Mouse (Mus musculus) cerebellum, adult 2 months (tissue): ENCODE results near the gene Fam129c. TPM values are rescaled to one million over a fixed set of nuclear protein-coding genes. Genes with fewer than 3 reads are reported as not detected.

Source experiments
- DNase-seq, 2 experiments: peaks; one replicate each; pipeline ENCODE4 v3.0.0; 2021
- H3K27ac ChIP-seq: fragments of 200-500 bp; 2 replicates; pipeline ENCODE4 v1.5.1; 2012; ENCODE audit warnings: low read length, control low read depth, inconsistent platforms; ENCODE audit not compliant: insufficient read depth
- H3K27me3 ChIP-seq: fragments of 200-500 bp; 2 replicates; pipeline ENCODE4 v1.6.1; 2012; ENCODE audit warnings: inconsistent platforms, mild to moderate bottlenecking, low read length, moderate library complexity; ENCODE audit not compliant: control insufficient read depth, insufficient read depth
- H3K4me1 ChIP-seq: fragments of 200-500 bp; 2 replicates; pipeline ENCODE4 v1.6.1; 2011; ENCODE audit warnings: low read length; ENCODE audit not compliant: control insufficient read depth, insufficient read depth
- H3K4me3 ChIP-seq: fragments of 200-500 bp; replicated peaks from 2 replicates; pipeline ENCODE3; 2011; ENCODE audit warnings: mild to moderate bottlenecking, low read depth, low read length, control low read depth; ENCODE audit not compliant: insufficient read depth
- CTCF ChIP-seq: fragments of 200-500 bp; IDR thresholded peaks from 2 replicates; pipeline ENCODE4 v1.5.1; 2011; ENCODE audit warnings: low read depth, mild to moderate bottlenecking, control low read depth, low read length, moderate library complexity, borderline replicate concordance; ENCODE audit not compliant: insufficient read depth
- POLR2A ChIP-seq: fragments of 200-500 bp; IDR thresholded peaks from 2 replicates; pipeline ENCODE4 v1.6.1; 2011; ENCODE audit warnings: low read length, control low read depth, borderline replicate concordance; ENCODE audit not compliant: insufficient read depth
- WGBS: fragments of 180-500 bp; shearing (Covaris S2); methylation state at CpG from one replicate; pipeline ENCODE4 v1.1.7; 2018; 5-methylcytosine and 5-hydroxymethylcytosine counted together
- polyA plus RNA-seq: library from polyadenylated mRNA; depleted of rRNA; stranded (reverse); fragments of >200 nt; gene quantifications from 2 replicates; pipeline ENCODE4 v1.2.3, GENCODE M21; 2012

Fam129c gene
- polyA plus RNA-seq, 1 experiment, result 3.4 TPM

DNA sequence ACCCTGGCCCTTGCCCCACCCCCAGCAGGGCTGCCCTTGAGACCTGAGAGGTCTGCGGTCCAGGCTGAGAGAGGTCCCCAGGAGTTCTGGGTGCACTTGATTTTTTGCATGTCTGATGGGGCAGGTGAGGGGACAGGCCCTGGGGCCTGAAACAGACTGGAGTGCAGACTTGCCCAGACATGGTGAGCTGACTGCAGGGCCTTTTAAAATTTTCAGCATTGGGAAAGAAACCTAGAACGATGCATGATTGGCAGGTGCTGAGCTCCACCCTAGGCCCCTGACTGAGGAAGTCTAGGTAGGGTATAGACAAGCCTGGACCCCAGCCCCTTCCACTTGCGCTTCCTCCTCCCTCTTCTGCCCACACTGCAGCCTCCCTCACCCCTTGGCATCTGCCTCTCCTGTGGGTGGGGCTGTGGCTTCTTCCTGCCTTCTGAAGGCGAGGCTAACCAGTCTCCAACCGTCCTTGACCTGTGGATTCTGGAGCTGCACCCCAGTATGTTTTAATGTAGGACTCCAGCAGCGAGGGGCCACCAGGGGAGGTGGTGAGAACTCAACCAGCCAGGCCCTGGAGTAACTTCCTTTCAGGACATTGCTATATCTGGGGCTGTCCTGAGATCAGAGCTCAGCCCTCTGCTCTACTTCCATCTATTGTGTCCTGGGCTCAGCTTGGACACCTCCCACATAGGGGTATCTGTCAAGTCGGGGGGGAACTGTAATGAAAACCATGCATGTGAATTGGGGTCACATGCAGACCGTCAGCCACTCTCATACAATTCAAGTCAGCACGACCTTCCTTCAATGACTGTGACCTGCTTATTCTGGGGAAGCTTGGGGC lies 30.0 kb downstream of the Fam129c start:
- H3K4me1 ChIP-seq, result no peaks in the 10 kb centered on the region; the same call in 1 of the 2 replicates

DNA sequence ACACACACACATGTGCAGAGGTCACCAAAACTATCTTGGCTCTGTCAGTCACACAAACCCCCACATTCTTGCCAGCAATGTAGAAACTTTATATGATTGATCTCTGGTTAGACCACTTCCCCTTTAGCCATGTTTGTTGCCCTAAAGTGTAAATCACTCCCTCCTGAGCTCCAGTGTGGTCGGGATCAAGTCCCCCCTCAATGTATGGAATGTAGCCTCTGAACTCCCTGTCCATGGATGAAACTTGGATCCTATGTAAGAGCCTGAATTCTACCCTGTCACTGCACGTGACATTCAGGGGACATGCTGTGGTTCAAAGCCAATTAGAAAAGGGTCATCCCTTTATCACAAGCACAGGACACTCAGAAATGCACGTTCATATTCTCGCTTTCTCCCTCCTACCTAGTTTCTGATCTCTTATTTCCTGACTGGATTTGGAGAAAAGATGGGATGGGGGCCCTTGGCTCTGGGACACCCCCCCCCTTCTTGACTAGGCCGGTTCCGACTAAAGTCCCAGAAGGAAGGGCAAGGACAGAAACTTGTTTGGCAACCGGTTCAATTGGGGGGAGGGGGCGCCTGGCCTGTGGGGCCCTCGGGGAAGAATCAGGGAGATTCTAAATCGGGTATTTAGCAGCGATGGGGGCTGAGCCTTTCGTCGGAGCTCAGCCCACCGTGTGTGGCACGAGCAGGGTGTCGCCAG lies 31.1 kb downstream of the Fam129c start:
- WGBS, result 28% methylated on average over 16 of the region's 16 CpGs
- peak overlapping the region; percentile 41 for H3K4me3 ChIP-seq
- no peak overlapping the region for H3K27ac ChIP-seq
- no peaks in the 10 kb centered on the region; the same call in 1 of the 2 replicates for H3K4me1 ChIP-seq
- no peak for DNase-seq
- no peaks in the 10 kb centered on the region for H3K27me3 ChIP-seq
- no peak for TF ChIP-seq POLR2A
- no peak for TF ChIP-seq CTCF

More for the DNA sequence above, 30.0 kb downstream of the Fam129c start:
- Histone ChIP-seq H3K4me3 (no peak overlapping the region), H3K27me3 (no peaks in the 10 kb centered on the region), H3K27ac (no peak overlapping the region)
- WGBS, result 44% methylated on average over 9 of the region's 9 CpGs
- no peak for DNase-seq
- no peak for TF ChIP-seq POLR2A
- no peak for TF ChIP-seq CTCF

DNA sequence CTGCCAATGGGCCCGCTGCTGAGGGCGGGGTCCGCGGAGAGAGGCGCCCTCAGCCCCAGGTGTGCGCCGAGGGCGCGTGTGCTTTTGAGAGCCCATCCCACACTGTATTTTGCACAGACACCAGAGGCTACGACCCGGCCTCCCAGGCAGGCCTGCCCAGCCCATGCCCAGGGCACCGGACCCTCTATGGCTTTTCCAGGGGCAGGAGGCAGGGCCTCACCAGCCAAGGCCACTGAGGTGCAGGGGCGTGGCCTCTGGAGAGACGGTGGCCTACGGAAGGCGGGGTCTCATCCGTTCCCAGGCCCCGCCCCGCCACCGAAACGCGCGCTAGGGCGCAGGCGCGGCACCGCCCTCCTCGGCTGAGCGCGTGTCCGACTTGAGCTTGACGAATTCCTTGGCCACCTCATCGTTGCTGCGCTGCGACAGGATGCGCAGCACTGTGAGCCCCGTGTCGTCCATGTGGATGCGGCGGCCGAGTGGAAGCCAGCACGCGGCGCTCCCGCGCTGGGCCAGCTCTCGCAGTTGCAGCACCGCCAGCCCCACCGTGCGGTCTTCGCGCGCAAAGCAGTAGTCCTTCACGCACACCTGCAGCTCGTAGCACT lies 31.7 kb downstream of the Fam129c start:
- H3K4me1 ChIP-seq, result no peaks in the 10 kb centered on the region; the same call in 1 of the 2 replicates
- H3K27ac ChIP-seq, result no peak overlapping the region
- 10% methylated on average over 55 of the region's 55 CpGs for WGBS
- peak overlapping the region; percentile 41 for H3K4me3 ChIP-seq
- peak; percentile 87 to 88 for DNase-seq
- no peaks in the 10 kb centered on the region for H3K27me3 ChIP-seq
- TF ChIP-seq CTCF, result peak; percentile 40; the same call in 1 of the 2 replicates
- TF ChIP-seq POLR2A, result 0 out of 2 replicates have a peak, but pooled peaks have one; percentile 10

DNA sequence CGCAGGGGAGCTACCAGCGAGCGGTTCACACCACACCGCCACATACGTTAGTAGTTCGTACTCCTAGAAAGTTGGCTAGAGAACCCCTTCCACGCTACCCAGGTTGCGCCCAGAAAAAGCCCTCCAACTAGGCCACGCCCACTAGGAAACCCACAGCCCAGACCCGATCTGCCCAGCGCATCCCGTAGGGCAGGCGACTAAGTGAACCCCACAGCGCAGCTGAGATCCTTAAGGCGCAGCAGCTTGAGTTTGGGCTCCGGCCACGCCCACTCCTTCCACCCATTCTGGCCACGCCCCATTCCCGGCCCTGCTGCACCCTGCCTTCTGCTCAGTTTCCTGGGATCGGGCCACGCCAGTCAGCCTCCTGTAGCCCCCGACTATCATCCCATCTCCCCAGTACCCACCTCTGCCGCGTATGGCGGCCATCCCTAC lies 32.3 kb downstream of the Fam129c start:
- 24% methylated on average over 25 of the region's 25 CpGs for WGBS
- DNase-seq, result peak in 1 of 2 experiments; percentile 52
- no peak overlapping the region for H3K27ac ChIP-seq
- H3K4me3 ChIP-seq, result no peak overlapping the region
- TF ChIP-seq CTCF (no peak), POLR2A (no peak)
- H3K4me1 ChIP-seq, result peaks cover 2% of the 10 kb centered on the region; the same call in 1 of the 2 replicates
- H3K27me3 ChIP-seq, result no peaks in the 10 kb centered on the region

DNA sequence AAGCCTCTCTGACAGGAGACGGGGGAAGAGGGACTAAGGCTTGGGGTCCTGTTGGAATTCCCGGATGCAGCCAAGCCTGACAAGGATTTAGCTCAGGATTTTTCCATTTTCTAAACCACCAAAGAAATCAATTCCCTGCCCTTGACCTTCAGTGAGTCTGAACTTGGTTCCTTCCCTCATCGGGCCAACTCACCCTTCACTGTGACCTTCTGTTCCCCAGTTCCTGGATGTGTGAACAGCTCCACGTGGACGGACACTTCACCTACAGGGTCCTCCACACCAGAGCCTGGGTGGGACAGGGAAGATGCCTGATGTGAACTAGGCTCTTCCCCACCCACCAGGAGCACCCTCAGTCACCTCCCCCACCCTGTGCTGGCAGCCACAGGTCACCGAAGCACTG lies 33.3 kb downstream of the Fam129c start:
- no peak for DNase-seq
- no peaks in the 10 kb centered on the region for H3K27me3 ChIP-seq

DNA sequence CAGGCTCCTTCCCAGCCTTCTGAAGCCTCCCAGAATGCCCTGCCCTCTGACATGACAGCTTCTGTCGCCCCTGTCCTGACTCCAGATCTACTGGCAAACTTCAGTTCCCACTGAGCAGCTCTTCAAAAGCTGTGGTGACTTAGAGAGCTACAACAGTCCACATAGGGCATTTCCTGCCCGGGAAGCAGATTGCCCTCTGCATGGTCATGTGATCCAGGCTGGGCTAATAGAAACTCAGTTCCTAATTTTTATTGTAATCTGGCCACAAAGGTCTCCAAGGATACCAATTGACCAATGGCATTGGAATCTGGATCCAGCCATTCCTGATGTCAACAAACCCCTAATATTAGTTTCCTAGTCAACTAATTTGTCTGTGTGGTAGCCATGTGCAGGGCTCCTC lies 34.4 kb downstream of the Fam129c start:
- Histone ChIP-seq H3K4me1 (peaks cover 10% of the 10 kb centered on the region), H3K4me3 (no peak overlapping the region), H3K27me3 (no peaks in the 10 kb centered on the region), H3K27ac (no peak overlapping the region)
- DNase-seq, result no peak
- TF ChIP-seq POLR2A (no peak), CTCF (no peak)
- WGBS, result 60% methylated on average over 2 of the region's 2 CpGs

More for the DNA sequence above, 33.3 kb downstream of the Fam129c start:
- Histone ChIP-seq H3K27ac (no peak overlapping the region), H3K4me1 (peaks cover 10% of the 10 kb centered on the region), H3K4me3 (no peak overlapping the region)
- WGBS, result 88% methylated on average over 6 of the region's 6 CpGs
- TF ChIP-seq POLR2A (no peak), CTCF (no peak)

DNA sequence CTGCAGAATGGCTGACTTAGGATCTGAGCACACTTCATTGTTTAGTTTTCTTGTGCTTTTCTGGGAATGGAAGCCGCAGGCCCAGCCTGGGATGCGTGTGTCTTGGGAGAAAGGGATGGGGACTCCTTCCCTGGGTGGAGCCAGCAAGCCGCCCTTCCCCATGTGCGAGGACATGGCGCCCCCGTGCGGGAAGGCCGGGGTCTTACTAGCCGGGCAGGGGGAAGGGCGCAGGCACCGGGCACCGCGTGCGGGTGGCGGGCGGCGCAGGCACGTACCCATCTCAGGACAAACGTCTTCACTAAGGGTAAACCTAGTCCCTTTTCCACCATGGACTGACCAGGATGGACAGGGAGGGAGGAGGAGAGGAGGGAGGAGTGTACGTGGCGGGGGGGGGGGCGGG lies 35.7 kb downstream of the Fam129c start:
- Histone ChIP-seq H3K27ac (no peak overlapping the region), H3K27me3 (no peaks in the 10 kb centered on the region), H3K4me3 (no peak overlapping the region), H3K4me1 (peaks cover 12% of the 10 kb centered on the region)
- TF ChIP-seq CTCF (no peak; the same call in 1 of the 2 replicates), POLR2A (no peak)
- no peak for DNase-seq
- WGBS, result 44% methylated on average over 19 of the region's 22 CpGs

DNA sequence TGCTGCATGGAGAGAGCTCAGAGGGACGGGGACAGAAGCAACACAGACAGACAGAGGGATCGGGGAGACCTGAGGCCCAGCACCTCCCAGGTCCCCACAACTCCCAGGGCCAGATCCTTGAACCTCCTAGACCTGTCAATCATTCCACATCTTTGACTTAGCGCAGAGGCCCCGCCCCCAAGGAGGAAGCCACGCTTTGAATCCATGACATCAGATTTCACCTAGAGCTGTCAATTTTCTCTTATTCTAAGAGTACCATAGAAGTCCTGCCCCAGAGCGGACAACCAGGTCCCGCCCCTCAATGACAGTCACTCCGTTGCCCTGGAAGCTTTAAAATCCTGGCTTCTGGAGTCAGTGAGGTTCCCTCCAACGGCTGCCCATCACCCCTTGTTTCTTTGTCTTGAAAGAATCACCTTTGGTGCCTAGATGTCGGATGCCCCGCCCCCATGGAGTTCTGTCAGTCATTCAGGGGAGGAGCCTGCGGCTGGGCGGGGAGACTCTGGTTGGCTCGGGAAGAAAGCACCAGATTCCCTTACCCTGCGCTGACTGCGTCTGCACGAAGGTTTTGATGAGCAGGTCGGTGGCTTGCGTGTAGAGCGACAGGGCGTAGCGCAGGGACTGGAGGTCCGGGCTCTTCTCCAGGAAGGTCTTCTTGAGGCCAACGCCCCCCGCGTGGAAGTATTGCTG lies 36.7 kb downstream of the Fam129c start:
- H3K27ac ChIP-seq, result no peak overlapping the region
- H3K4me3 ChIP-seq, result no peak overlapping the region
- DNase-seq, result no peak
- WGBS, result 39% methylated on average over 26 of the region's 26 CpGs
- TF ChIP-seq CTCF (no peak), POLR2A (no peak)
- H3K4me1 ChIP-seq, result peaks cover 14% of the 10 kb centered on the region
- H3K27me3 ChIP-seq, result no peaks in the 10 kb centered on the region
